Mouse (Mus musculus): Measurements from ENCODE around the gene Nemp1. TPM values are rescaled to one million over a fixed set of nuclear protein-coding genes. Genes with fewer than 3 reads are reported as not detected.

The Nemp1 gene
- polyA plus RNA-seq, 1 experiment from 2014 or later = 3.9 TPM

- no peak overlapping the region for H3K4me2 ChIP-seq
- H3K4me3 ChIP-seq = no peak overlapping the region
- H3K9ac ChIP-seq = no peak overlapping the region
- WGBS = 94% methylated on average over 6 of the region's 6 CpGs
- H3K27me3 ChIP-seq = no peaks in the 10 kb centered on the region
- no peaks in the 10 kb centered on the region for H3K36me3 ChIP-seq
- no peak for ATAC-seq (ENCODE audit: low FRiP score)
- no peaks in the 10 kb centered on the region for H3K9me3 ChIP-seq
- H3K27ac ChIP-seq = no peak overlapping the region
- peaks cover 5% of the 10 kb centered on the region for H3K4me1 ChIP-seq (replicated peaks)
Measured at GRCm38 (mm10) chr10:127682886-127683285, 16.2 kb downstream of the Nemp1 start.

- H3K4me3 ChIP-seq = no peak overlapping the region
- no peak overlapping the region for H3K4me2 ChIP-seq
- WGBS = 30% methylated on average over 1 of the region's 1 CpGs
- H3K27ac ChIP-seq = no peak overlapping the region
- no peaks in the 10 kb centered on the region for H3K4me1 ChIP-seq (replicated peaks)
- H3K36me3 ChIP-seq = peaks cover 32% of the 10 kb centered on the region
- no peak for ATAC-seq (ENCODE audit: low FRiP score)
- H3K9me3 ChIP-seq = no peaks in the 10 kb centered on the region
- no peak overlapping the region for H3K9ac ChIP-seq
- no peaks in the 10 kb centered on the region for H3K27me3 ChIP-seq
Measured at GRCm38 (mm10) chr10:127691053-127691452, 24.4 kb downstream of the Nemp1 start.

GRCm38 (mm10) chr10:127694636-127695035 is 27.9 kb downstream of the Nemp1 start:
- H3K27me3 ChIP-seq = no peaks in the 10 kb centered on the region
- no peak overlapping the region for H3K4me2 ChIP-seq
- no peaks in the 10 kb centered on the region for H3K9me3 ChIP-seq
- no peaks in the 10 kb centered on the region for H3K4me1 ChIP-seq (replicated peaks)
- no peak overlapping the region for H3K27ac ChIP-seq
- no peak overlapping the region for H3K9ac ChIP-seq
- H3K36me3 ChIP-seq = peaks cover 48% of the 10 kb centered on the region
- 56% methylated on average over 2 of the region's 2 CpGs for WGBS
- no peak for ATAC-seq (ENCODE audit: low FRiP score)
- H3K4me3 ChIP-seq = no peak overlapping the region

GRCm38 (mm10) chr10:127695775-127696174 is 29.1 kb downstream of the Nemp1 start:
- 96% methylated on average over 7 of the region's 7 CpGs for WGBS
- no peaks in the 10 kb centered on the region for H3K27me3 ChIP-seq
- no peak for ATAC-seq (ENCODE audit: low FRiP score)

GRCm38 (mm10) chr10:127698966-127699365 is 32.3 kb downstream of the Nemp1 start:
- no peak overlapping the region for H3K4me3 ChIP-seq
- H3K4me1 ChIP-seq (replicated peaks) = no peaks in the 10 kb centered on the region
- no peak overlapping the region for H3K9ac ChIP-seq
- no peak overlapping the region for H3K27ac ChIP-seq
- no peak for ATAC-seq (ENCODE audit: low FRiP score)
- peaks cover 28% of the 10 kb centered on the region for H3K36me3 ChIP-seq
- H3K9me3 ChIP-seq = no peaks in the 10 kb centered on the region
- no peak overlapping the region for H3K4me2 ChIP-seq
- whole genome bisulfite sequencing = 93% methylated on average over 7 of the region's 7 CpGs
- H3K27me3 ChIP-seq = no peaks in the 10 kb centered on the region

More at GRCm38 (mm10) chr10:127695775-127696174, 29.1 kb downstream of the Nemp1 start:
- Histone ChIP-seq H3K4me1 (replicated peaks) (no peaks in the 10 kb centered on the region), H3K27ac (no peak overlapping the region), H3K9ac (no peak overlapping the region), H3K4me2 (no peak overlapping the region), H3K9me3 (no peaks in the 10 kb centered on the region), H3K36me3 (peaks cover 46% of the 10 kb centered on the region), H3K4me3 (no peak overlapping the region)

DNA sequence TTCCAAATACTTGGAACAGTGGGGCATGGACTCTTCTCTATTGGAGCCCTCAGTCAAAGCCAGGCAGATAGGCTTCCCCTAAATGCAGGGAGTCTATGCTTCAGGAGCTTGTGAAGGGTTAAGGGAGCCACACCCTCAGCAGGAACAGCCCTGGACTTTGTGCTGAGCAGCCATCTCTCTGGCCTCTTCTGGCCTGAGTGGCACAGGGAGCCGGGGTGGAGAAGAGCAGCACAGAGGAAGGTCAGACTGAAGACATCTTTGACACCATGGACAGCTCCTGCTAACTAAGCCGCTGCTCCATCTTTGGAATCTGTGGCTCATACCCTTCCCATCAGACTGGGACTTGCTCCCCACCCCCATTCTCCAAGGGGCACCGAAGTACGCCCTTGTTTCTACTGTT is 36.6 kb downstream of the Nemp1 start:
- WGBS = 53% methylated on average over 4 of the region's 4 CpGs
- H3K36me3 ChIP-seq = peaks cover 9% of the 10 kb centered on the region; the same call in 1 of the 2 replicates
- H3K9ac ChIP-seq = no peak overlapping the region
- H3K9me3 ChIP-seq = no peaks in the 10 kb centered on the region
- no peak overlapping the region for H3K27ac ChIP-seq
- H3K4me2 ChIP-seq = no peak overlapping the region
- no peaks in the 10 kb centered on the region for H3K4me1 ChIP-seq (replicated peaks)
- H3K27me3 ChIP-seq = no peaks in the 10 kb centered on the region
- H3K4me3 ChIP-seq = no peak overlapping the region
- no peak for ATAC-seq (ENCODE audit: low FRiP score)

DNA sequence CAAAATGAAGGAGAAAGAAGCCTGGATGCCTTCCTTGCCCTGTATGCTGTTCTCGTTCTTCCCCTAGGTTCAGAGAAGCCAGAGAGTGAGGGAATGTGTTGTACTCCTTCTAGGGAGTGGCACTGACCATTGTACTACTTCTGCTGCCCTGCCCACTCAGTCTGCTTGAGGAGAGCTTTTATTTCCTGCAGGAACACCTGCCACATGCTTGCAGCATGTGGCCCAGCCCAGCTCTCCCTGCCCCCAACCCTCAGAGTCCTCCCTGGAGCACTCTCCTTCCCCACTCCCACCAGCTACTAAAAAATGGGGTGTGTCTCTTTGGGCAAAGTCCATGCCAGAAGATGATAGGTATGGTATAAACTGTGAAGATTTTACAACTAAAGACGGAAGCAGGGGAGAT is 37.6 kb downstream of the Nemp1 start:
- Histone ChIP-seq H3K4me1 (replicated peaks) (no peaks in the 10 kb centered on the region), H3K27ac (no peak overlapping the region), H3K9me3 (no peaks in the 10 kb centered on the region), H3K4me2 (no peak overlapping the region), H3K9ac (no peak overlapping the region), H3K4me3 (no peak overlapping the region), H3K36me3 (peaks cover under 1% of the 10 kb centered on the region; the same call in 1 of the 2 replicates), H3K27me3 (no peaks in the 10 kb centered on the region)
- ATAC-seq (ENCODE audit: low FRiP score) = no peak
- 70% methylated on average over 2 of the region's 2 CpGs for WGBS

DNA sequence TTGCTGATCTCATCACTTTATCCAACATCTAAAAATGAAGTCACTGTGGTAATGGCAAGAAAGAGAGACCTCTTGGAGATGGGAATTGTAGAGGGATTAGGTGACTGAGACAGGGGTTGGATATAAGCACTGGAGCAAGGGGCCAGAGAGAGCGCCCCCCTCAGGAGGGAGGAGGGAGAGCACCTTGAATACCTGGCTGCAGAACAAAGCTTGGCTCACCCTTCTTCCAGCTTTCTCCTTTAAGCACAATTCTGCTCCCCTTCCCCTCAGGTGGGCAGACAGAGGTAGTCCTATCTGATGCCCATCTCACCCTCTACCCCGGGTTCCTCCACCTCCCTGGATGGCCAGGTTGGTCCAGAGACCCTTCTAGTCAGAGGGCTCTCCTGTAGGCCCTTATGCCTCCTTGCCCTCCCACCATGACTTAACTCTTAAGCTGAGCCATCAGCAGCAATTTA is 38.1 kb downstream of the Nemp1 start, which contains the start of gene Myo1a:
Gene Myo1a, plus strand, starts transcription at position 405 of the 455 bp plus-strand sequence.
- H3K4me1 ChIP-seq (replicated peaks) = no peaks in the 10 kb centered on the region
- no peak within 1 kb of the TSS for H3K9ac ChIP-seq
- ATAC-seq (ENCODE audit: low FRiP score) = no peak
- no peaks in the 10 kb centered on the region for H3K9me3 ChIP-seq
- H3K27ac ChIP-seq = no peak within 1 kb of the TSS
- no peak within 1 kb of the TSS for H3K4me3 ChIP-seq
- H3K36me3 ChIP-seq = no peaks in the 10 kb centered on the region
- 72% methylated on average over 2 of the region's 2 CpGs for WGBS
- H3K27me3 ChIP-seq = no peaks in the 10 kb centered on the region
- H3K4me2 ChIP-seq = no peak within 1 kb of the TSS

GRCm38 (mm10) chr10:127705783-127706182 is 39.1 kb downstream of the Nemp1 start:
- H3K27ac ChIP-seq = no peak overlapping the region
- no peak overlapping the region for H3K4me2 ChIP-seq
- ATAC-seq (ENCODE audit: low FRiP score) = no peak
- no peak overlapping the region for H3K4me3 ChIP-seq
- no peaks in the 10 kb centered on the region for H3K9me3 ChIP-seq
- H3K27me3 ChIP-seq = no peaks in the 10 kb centered on the region
- no peaks in the 10 kb centered on the region for H3K4me1 ChIP-seq (replicated peaks)
- 92% methylated on average over 4 of the region's 4 CpGs for WGBS
- no peak overlapping the region for H3K9ac ChIP-seq
- H3K36me3 ChIP-seq = no peaks in the 10 kb centered on the region

GRCm38 (mm10) chr10:127707721-127708120 is 41.0 kb downstream of the Nemp1 start:
- Histone ChIP-seq H3K9me3 (no peaks in the 10 kb centered on the region), H3K36me3 (no peaks in the 10 kb centered on the region), H3K9ac (no peak overlapping the region), H3K4me3 (no peak overlapping the region), H3K27me3 (no peaks in the 10 kb centered on the region), H3K4me2 (no peak overlapping the region), H3K27ac (no peak overlapping the region), H3K4me1 (replicated peaks) (no peaks in the 10 kb centered on the region)
- ATAC-seq (ENCODE audit: low FRiP score) = no peak
- WGBS = 88% methylated on average over 7 of the region's 7 CpGs

GRCm38 (mm10) chr10:127708850-127709370 is 42.2 kb downstream of the Nemp1 start:
- Histone ChIP-seq H3K4me2 (no peak overlapping the region), H3K27ac (no peak overlapping the region), H3K9me3 (no peaks in the 10 kb centered on the region), H3K36me3 (no peaks in the 10 kb centered on the region), H3K4me3 (no peak overlapping the region), H3K27me3 (no peaks in the 10 kb centered on the region), H3K4me1 (replicated peaks) (no peaks in the 10 kb centered on the region), H3K9ac (no peak overlapping the region)
- ATAC-seq (ENCODE audit: low FRiP score) = no peak
- 90% methylated on average over 3 of the region's 3 CpGs for WGBS

DNA sequence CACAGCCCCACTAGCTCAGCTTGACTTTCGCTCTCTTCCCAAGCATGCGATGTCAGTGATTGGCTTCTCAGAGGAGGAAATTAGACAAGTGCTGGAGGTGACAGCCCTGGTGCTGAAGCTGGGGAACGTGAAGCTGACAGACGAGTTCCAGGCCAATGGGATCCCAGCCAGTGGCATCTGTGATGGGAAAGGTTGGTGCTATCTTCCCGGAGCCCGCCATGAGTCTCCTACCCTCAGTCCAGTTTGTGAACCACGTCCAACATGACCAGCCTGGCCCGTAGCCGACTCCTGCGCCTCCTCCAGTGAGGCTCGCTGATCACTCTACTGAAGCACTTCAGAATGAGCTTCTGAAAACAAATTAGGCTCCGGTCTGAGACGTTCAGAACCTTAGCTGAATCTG is 43.6 kb downstream of the Nemp1 start:
- Histone ChIP-seq H3K27ac (no peak overlapping the region), H3K4me1 (replicated peaks) (no peaks in the 10 kb centered on the region), H3K36me3 (no peaks in the 10 kb centered on the region), H3K4me3 (no peak overlapping the region), H3K27me3 (no peaks in the 10 kb centered on the region), H3K4me2 (no peak overlapping the region), H3K9ac (no peak overlapping the region), H3K9me3 (no peaks in the 10 kb centered on the region)
- no peak for ATAC-seq (ENCODE audit: low FRiP score)
- WGBS = 87% methylated on average over 13 of the region's 13 CpGs

GRCm38 (mm10) chr10:127712736-127713135 is 46.0 kb downstream of the Nemp1 start:
- H3K9me3 ChIP-seq = no peaks in the 10 kb centered on the region
- H3K36me3 ChIP-seq = no peaks in the 10 kb centered on the region
- WGBS = 81% methylated on average over 6 of the region's 6 CpGs
- no peaks in the 10 kb centered on the region for H3K27me3 ChIP-seq
- H3K4me1 ChIP-seq (replicated peaks) = no peaks in the 10 kb centered on the region
- H3K9ac ChIP-seq = no peak overlapping the region
- no peak overlapping the region for H3K27ac ChIP-seq
- H3K4me2 ChIP-seq = no peak overlapping the region
- no peak overlapping the region for H3K4me3 ChIP-seq
- ATAC-seq (ENCODE audit: low FRiP score) = no peak
